ENCODE assay signal across 8 mouse cellular contexts in genomic region chr6:145249291-145250184, GRCm38 (mm10). TPM values are rescaled to one million over a fixed set of nuclear protein-coding genes. Genes with fewer than 3 reads are reported as not detected.
DNase-seq lines count a peak whose midpoint lies in the region; ATAC-seq lines count a peak whose summit lies in the region.

No protein-coding gene starts in this region.

- H3K4me2 ChIP-seq in intestine, embryonic 14.5 days (ENCODE audit: low read length) = peak overlapping the region; percentile 80

- H3K9me3 ChIP-seq in intestine, embryonic 14.5 days (ENCODE audit: control insufficient read depth, low read length) = no peaks in the 10 kb centered on the region
- no peaks in the 10 kb centered on the region for H3K9me3 ChIP-seq in limb, embryonic 10.5 days (replicated peaks)
- H3K9me3 ChIP-seq in midbrain, embryonic 10.5 days (replicated peaks) = no peaks in the 10 kb centered on the region

- WGBS in intestine, embryonic 14.5 days = under 1% methylated on average over 108 of the region's 124 CpGs
- WGBS in limb, embryonic 10.5 days = 4% methylated on average over 120 of the region's 124 CpGs
- WGBS in midbrain, embryonic 10.5 days = under 1% methylated on average over 102 of the region's 124 CpGs

- peak overlapping the region; percentile 92 for H3K4me3 ChIP-seq in intestine, embryonic 14.5 days (ENCODE audit: low read depth, low read length)
- peak overlapping the region; percentile 96 for H3K4me3 ChIP-seq in limb, embryonic 10.5 days
- peak overlapping the region; percentile 95 for H3K4me3 ChIP-seq in midbrain, embryonic 10.5 days

- H3K27ac ChIP-seq in intestine, embryonic 14.5 days (ENCODE audit: low read depth) = peak overlapping the region; percentile 64
- H3K27ac ChIP-seq in limb, embryonic 10.5 days = peak overlapping the region; percentile 97
- H3K27ac ChIP-seq in midbrain, embryonic 10.5 days (replicated peaks) = peak overlapping the region; percentile 97

- peaks cover 22% of the 10 kb centered on the region for H3K36me3 ChIP-seq in intestine, embryonic 14.5 days (ENCODE audit: control insufficient read depth, insufficient read depth, low read length)
- peaks cover 21% of the 10 kb centered on the region for H3K36me3 ChIP-seq in limb, embryonic 10.5 days
- peaks cover 21% of the 10 kb centered on the region for H3K36me3 ChIP-seq in midbrain, embryonic 10.5 days

- peak overlapping the region; percentile 93 for H3K9ac ChIP-seq in intestine, embryonic 14.5 days (ENCODE audit: low read length)

- H3K4me1 ChIP-seq in intestine, embryonic 14.5 days (replicated peaks; ENCODE audit: control insufficient read depth, insufficient read depth, low read length) = peaks cover 7% of the 10 kb centered on the region; the same call in 1 of the 2 replicates
- peaks cover 24% of the 10 kb centered on the region for H3K4me1 ChIP-seq in limb, embryonic 10.5 days
- H3K4me1 ChIP-seq in midbrain, embryonic 10.5 days = peaks cover 28% of the 10 kb centered on the region

- intact Hi-C loops in gastrocnemius, postnatal 14 days (cut with DNase I; ENCODE audit: low total_unique reads) = no loop called here

- peak; percentile 20 for DNase-seq in layer of hippocampus, adult 11-12 months (ENCODE audit: low spot score)
- DNase-seq in layer of hippocampus, adult 9-10 months (ENCODE audit: low spot score) = no peak
- peak; percentile 59 for DNase-seq in embryo, embryonic 10 days (ENCODE audit: low spot score)
- DNase-seq in gastrocnemius, postnatal 14 days = peak; percentile 34
- DNase-seq in intestine, embryonic 14.5 days (ENCODE audit: low spot score) = peak; percentile 79
- peak; percentile 79 for DNase-seq in limb, embryonic 10.5 days (ENCODE audit: low spot score)
- peak; percentile 69 for DNase-seq in midbrain, embryonic 10.5 days (ENCODE audit: low spot score)
- peak; percentile 39 for DNase-seq in right cerebral cortex, postnatal 4 days

- no peaks in the 10 kb centered on the region for H3K27me3 ChIP-seq in intestine, embryonic 14.5 days (replicated peaks; ENCODE audit: control insufficient read depth, insufficient read depth, low read length)
- peaks cover 15% of the 10 kb centered on the region for H3K27me3 ChIP-seq in limb, embryonic 10.5 days (ENCODE audit: low read depth, poor library complexity, severe bottlenecking)
- H3K27me3 ChIP-seq in midbrain, embryonic 10.5 days (ENCODE audit: low read depth, poor library complexity, severe bottlenecking) = peaks cover 22% of the 10 kb centered on the region

- peak; percentile 66 for ATAC-seq in intestine, embryonic 14.5 days (replicated peaks; ENCODE audit: low FRiP score, low TSS enrichment, low read depth)

RNA-seq across cellular contexts. Expression of gene Kras, which starts 0.5 kb away (rescaled TPM):
- 10 to 100 TPM; 18.1 to 19.7 TPM for total RNA-seq in gastrocnemius, postnatal 14 days (2021)
- 79.0 and 79.8 TPM in 2 replicates for polyA plus RNA-seq in intestine, embryonic 14.5 days (2014; fragmentation: Nextera tagmentation; extraction: Ambion mirVana)
- polyA plus RNA-seq in limb, embryonic 10.5 days (2016; fragmentation: Nextera tagmentation; extraction: Ambion mirVana) = 78.5 and 80.8 TPM in 2 replicates
- polyA plus RNA-seq in midbrain, embryonic 10.5 days (2016; fragmentation: Nextera tagmentation; extraction: Ambion mirVana) = 97.6 and 102 TPM in 2 replicates

RNA-seq across cellular contexts. Expression of gene Etfrf1, which starts 38.6 kb away (rescaled TPM):
- 10 to 100 TPM; 60.2 to 66.6 TPM for total RNA-seq in gastrocnemius, postnatal 14 days (2021)
- 28.7 and 34.8 TPM in 2 replicates for polyA plus RNA-seq in intestine, embryonic 14.5 days (2014; fragmentation: Nextera tagmentation; extraction: Ambion mirVana)
- polyA plus RNA-seq in limb, embryonic 10.5 days (2016; fragmentation: Nextera tagmentation; extraction: Ambion mirVana) = 25.0 and 30.8 TPM in 2 replicates
- polyA plus RNA-seq in midbrain, embryonic 10.5 days (2016; fragmentation: Nextera tagmentation; extraction: Ambion mirVana) = 36.6 and 41.4 TPM in 2 replicates

RNA-seq across cellular contexts. Expression of gene Casc1, which starts 38.7 kb away (rescaled TPM):
- under 1 TPM; 0.13 to 0.23 TPM for total RNA-seq in gastrocnemius, postnatal 14 days (2021)
- 0.43 and 0.47 TPM in 2 replicates for polyA plus RNA-seq in intestine, embryonic 14.5 days (2014; fragmentation: Nextera tagmentation; extraction: Ambion mirVana)
- polyA plus RNA-seq in limb, embryonic 10.5 days (2016; fragmentation: Nextera tagmentation; extraction: Ambion mirVana) = 0.18 and 0.31 TPM in 2 replicates
- polyA plus RNA-seq in midbrain, embryonic 10.5 days (2016; fragmentation: Nextera tagmentation; extraction: Ambion mirVana) = 0.38 and 0.41 TPM in 2 replicates
